Mouse (Mus musculus) mature B cell (primary cell): ENCODE measurements at regions not wholly inside any gene's neighbourhood (a gene's known extent, or its start where the extent isn't known, plus 50 kb on each side); places are given as distances from the start of the nearest gene placed in this dataset.

Experiments used
- in situ Hi-C: fragments of 300-500 bp; cut with MboI; formaldehyde crosslinking; loops from 2 replicates; pipeline ENCODE4 v1.14.3; 2019

DNA sequence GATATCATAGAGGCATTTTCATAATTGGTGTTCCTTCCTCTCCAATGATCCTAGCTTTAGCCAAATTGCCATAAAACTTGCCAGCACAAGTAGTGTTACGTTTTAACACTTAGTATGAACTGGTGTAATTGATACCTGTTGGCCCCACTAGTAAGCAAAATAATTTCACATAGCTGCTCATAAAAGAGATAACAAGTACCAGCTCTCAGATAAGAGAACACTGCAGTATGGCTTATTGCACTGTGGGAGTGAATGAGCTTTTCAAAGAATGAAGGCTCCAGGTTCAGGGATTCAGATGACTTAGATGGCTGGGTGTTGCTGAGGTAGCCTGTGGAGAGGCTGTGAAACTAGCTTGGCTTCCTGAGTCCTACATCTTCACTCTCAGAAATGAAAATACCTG, 398.8 kb downstream of the Gm6685 start:
- in situ Hi-C loops, result loop anchor here (25.0 kb wide), 1 partner anchor 104 kb away; no protein-coding TSS in a partner anchor
